Mouse (Mus musculus) liver, postnatal 0 days (tissue): Measurements from ENCODE around the gene Depp1. TPM values are rescaled to one million over a fixed set of nuclear protein-coding genes. Genes with fewer than 3 reads are reported as not detected.

ENCODE experiments used
- ATAC-seq: fragments of 200-750 bp; cut with Nextera tagmentation; 2 replicates; pipeline ENCODE4 v1.8.0; 2017; ENCODE audit warnings: mild to moderate bottlenecking, moderate library complexity
- DNase-seq: peaks from one replicate; pipeline ENCODE4 v3.0.0-alpha.2; 2016
- H3K27ac ChIP-seq: fragments of 300-500 bp; sonication (generic); 2 replicates; pipeline ENCODE4 v1.5.1; 2014; ENCODE audit warnings: antibody characterized with exemption, moderate library complexity, mild to moderate bottlenecking, low read depth
- H3K27me3 ChIP-seq: fragments of 300-500 bp; sonication (generic); 2 replicates; pipeline ENCODE4 v1.6.1; 2014; ENCODE audit warnings: low read length, control low read depth, mixed read lengths; ENCODE audit not compliant: insufficient read depth
- H3K36me3 ChIP-seq: fragments of 300-500 bp; sonication (generic); replicated peaks from 2 replicates; pipeline ENCODE4 v1.6.1; 2014; ENCODE audit warnings: mild to moderate bottlenecking, control low read depth, low read length, moderate library complexity, mixed read lengths; ENCODE audit not compliant: insufficient read depth
- H3K4me1 ChIP-seq: fragments of 300-500 bp; sonication (generic); 2 replicates; pipeline ENCODE4 v1.6.1; 2014; ENCODE audit warnings: antibody characterized with exemption, mild to moderate bottlenecking, control low read depth; ENCODE audit not compliant: insufficient read depth
- H3K4me2 ChIP-seq: fragments of 300-500 bp; sonication (generic); 2 replicates; pipeline ENCODE4 v1.6.1; 2014; ENCODE audit warnings: low read depth, mild to moderate bottlenecking, low read length, moderate library complexity, mixed read lengths
- H3K4me3 ChIP-seq: fragments of 300-500 bp; sonication (generic); 2 replicates; pipeline ENCODE4 v1.5.1; 2014; ENCODE audit warnings: low read depth, low read length
- H3K9ac ChIP-seq: fragments of 300-500 bp; sonication (generic); replicated peaks from 2 replicates; pipeline ENCODE4 v1.6.1; 2014; ENCODE audit warnings: mild to moderate bottlenecking, moderate library complexity
- H3K9me3 ChIP-seq: fragments of 300-500 bp; sonication (generic); 2 replicates; pipeline ENCODE4 v1.6.1; 2016; ENCODE audit warnings: mild to moderate bottlenecking, control low read depth, low read length, mixed read lengths
- CTCF ChIP-seq: sonication (generic); IDR thresholded peaks from 2 replicates; pipeline ENCODE4 v1.5.1; 2016; ENCODE audit warnings: antibody characterized with exemption, low read depth
- EP300 ChIP-seq: IDR thresholded peaks from 2 replicates; pipeline ENCODE4 v1.6.1; 2016; ENCODE audit warnings: antibody characterized with exemption, low read depth, mild to moderate bottlenecking
- WGBS: fragments of 180-500 bp; shearing (Covaris S2); extraction: QIAGEN DNeasy Blood & Tissue Kit; methylation state at CpG from one replicate; pipeline ENCODE4 v1.1.7; 2014; ENCODE audit not compliant: insufficient replicate concordance; 5-methylcytosine and 5-hydroxymethylcytosine counted together
- polyA plus RNA-seq: library from polyadenylated mRNA; unstranded; fragments of >200 nt; fragmentation: Nextera tagmentation; extraction: Ambion mirVana; gene quantifications from 2 replicates; pipeline ENCODE4 v1.2.1, GENCODE M21; 2015

The Depp1 gene
- polyA plus RNA-seq, 1 experiment from 2014 or later = 122 TPM

DNA sequence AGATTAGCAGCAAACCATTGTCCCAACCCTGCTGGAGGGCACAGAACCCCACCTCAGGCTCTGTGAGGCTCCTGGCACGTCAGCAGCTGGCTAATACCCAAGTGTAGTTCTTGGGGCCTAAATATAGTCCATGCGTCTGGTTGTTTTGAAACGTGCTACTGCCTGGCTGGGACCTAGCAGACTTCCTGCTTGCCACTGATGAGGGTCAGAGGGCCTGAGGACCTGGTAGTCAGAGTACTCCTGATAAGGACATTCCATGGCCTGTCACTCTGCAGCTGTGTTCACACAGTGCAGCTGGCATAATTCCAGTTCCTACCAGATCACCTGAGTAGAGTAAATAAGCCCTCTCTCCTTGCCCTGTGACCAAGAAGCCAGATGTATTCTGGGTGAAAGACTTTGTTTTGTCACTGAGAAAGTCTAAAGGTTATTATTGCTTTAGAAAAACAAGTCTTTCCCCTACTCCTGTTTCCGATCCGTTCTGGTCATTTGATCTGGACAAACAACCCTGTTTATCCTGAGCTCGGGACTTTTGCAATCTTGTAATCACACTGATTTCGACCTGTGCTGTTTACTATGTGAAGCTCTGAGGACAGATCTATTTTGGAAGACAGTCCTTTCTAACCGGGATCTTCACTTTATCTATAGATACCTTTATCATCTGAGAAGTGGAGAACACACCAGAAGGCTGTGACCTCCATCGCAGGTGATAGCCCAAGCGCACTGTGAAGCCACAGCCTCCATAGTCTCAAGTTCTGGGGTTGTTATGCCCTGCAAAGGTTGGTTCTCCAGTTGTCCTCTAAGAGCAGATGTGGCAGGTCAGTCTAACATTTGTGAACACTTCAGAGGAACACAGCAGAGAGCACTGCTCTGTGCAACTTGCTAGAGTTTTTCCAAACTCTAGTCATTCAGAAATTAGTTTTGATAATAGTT, 14.9 kb upstream of the Depp1 start:
- peak overlapping the region; percentile 31 for H3K4me2 ChIP-seq
- H3K27ac ChIP-seq = peak overlapping the region; percentile 97
- peak; percentile 93 for ATAC-seq
- no peaks in the 10 kb centered on the region for H3K9me3 ChIP-seq
- H3K9ac ChIP-seq = peak overlapping the region; percentile 48
- no peaks in the 10 kb centered on the region; the same call in 1 of the 2 replicates for H3K36me3 ChIP-seq
- TF ChIP-seq CTCF (no peak), EP300 (peak; percentile 95)
- peaks cover 42% of the 10 kb centered on the region for H3K4me1 ChIP-seq
- peak; percentile 77 for DNase-seq
- WGBS = 27% methylated on average over 10 of the region's 10 CpGs
- no peaks in the 10 kb centered on the region for H3K27me3 ChIP-seq
- no peak overlapping the region for H3K4me3 ChIP-seq

DNA sequence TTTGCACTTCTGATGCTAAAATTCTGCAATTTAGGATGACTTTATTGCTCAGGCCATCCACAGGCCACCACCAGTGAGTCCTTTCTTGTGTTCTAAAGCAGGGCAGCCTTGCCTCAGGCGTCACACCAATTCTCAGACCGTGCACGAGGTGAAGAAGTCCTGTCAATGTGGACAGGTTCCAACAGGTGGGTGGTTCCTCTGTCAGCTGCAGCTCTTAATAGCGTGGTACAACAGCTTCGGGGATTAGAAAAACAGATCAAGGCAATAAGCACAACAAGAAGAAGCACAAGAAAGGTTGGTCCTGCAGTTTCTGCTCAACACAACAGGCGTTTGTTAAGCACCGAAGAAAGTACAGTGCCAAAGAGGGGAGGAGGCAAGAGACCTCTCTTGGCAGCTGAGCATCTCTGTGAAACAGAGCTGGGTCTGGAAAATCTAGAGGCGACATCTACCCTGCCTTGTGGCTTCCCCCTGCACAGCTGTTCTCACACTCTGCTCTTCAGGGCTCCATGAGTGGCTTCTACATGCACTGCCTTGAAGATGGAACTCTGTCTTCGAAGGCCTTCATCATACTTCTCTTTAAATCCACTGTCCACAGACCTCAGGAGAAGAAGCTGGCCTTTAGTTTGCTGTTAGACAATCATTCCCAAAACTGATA, 13.7 kb upstream of the Depp1 start:
- no peaks in the 10 kb centered on the region for H3K27me3 ChIP-seq
- peaks cover 36% of the 10 kb centered on the region for H3K4me1 ChIP-seq
- TF ChIP-seq CTCF (no peak), EP300 (no peak)
- no peaks in the 10 kb centered on the region; the same call in 1 of the 2 replicates for H3K36me3 ChIP-seq
- 61% methylated on average over 9 of the region's 9 CpGs for WGBS
- H3K27ac ChIP-seq = peak overlapping the region; percentile 97
- H3K4me2 ChIP-seq = peak overlapping the region; percentile 31
- H3K9ac ChIP-seq = peak overlapping the region; percentile 48
- H3K9me3 ChIP-seq = no peaks in the 10 kb centered on the region
- ATAC-seq = no peak
- H3K4me3 ChIP-seq = no peak overlapping the region
- DNase-seq = no peak

DNA sequence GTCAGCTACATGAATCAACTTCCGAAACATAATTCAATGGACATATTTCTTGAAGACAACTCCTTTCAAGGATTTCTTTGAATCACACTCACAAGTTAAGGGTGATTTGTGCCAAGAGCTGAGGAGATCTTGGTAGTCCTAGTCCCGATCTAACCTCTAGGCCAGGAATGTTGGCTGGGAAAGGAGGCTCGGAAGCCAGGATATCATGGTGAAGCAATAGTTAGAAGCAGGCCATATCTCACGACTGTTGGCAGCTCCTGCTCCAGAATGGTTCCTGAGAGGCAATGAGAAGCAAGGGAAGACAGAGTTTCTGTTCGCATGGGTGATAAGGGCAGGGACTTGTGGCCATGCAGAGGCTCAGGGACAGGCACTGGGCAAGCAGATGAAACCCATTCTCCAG, 12.9 kb upstream of the Depp1 start:
- Histone ChIP-seq H3K27ac (peak overlapping the region; percentile 97), H3K9ac (no peak overlapping the region; the same call in 1 of the 2 replicates), H3K4me2 (no peak overlapping the region), H3K4me3 (no peak overlapping the region), H3K27me3 (no peaks in the 10 kb centered on the region), H3K9me3 (no peaks in the 10 kb centered on the region), H3K36me3 (no peaks in the 10 kb centered on the region; the same call in 1 of the 2 replicates), H3K4me1 (peaks cover 33% of the 10 kb centered on the region)
- TF ChIP-seq CTCF (no peak), EP300 (no peak)
- no peak for DNase-seq
- WGBS = 66% methylated on average over 5 of the region's 5 CpGs
- no peak for ATAC-seq

DNA sequence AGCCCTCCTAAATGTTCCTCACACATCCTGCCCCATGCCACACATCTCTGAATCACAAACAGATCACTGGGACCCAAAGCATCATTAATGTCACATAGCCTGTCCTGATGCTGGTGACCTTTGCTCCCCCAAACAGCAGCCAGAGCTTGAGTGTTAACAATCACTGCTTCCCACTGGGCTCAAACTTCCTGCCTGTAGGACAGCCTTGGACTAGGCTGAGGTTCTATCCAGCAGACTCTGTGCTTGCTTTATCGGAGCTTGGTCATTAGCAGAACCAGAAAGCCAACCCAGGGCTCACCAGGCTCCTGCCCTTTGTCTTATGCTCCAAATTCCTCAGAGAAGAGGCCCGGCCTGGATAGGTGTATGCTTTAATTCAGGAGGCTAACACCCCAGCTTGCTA, 11.5 kb upstream of the Depp1 start:
- ATAC-seq (no peak), DNase-seq (no peak)
- no peak for TF ChIP-seq CTCF
- no peak for TF ChIP-seq EP300
- H3K27ac ChIP-seq = peak overlapping the region; percentile 39; the same call in 1 of the 2 replicates
- H3K4me3 ChIP-seq = no peak overlapping the region
- H3K4me2 ChIP-seq = no peak overlapping the region
- H3K9me3 ChIP-seq = no peaks in the 10 kb centered on the region
- 75% methylated on average over 2 of the region's 2 CpGs for WGBS
- no peak overlapping the region for H3K9ac ChIP-seq
- no peaks in the 10 kb centered on the region; the same call in 1 of the 2 replicates for H3K36me3 ChIP-seq
- H3K27me3 ChIP-seq = no peaks in the 10 kb centered on the region
- H3K4me1 ChIP-seq = peaks cover 36% of the 10 kb centered on the region

DNA sequence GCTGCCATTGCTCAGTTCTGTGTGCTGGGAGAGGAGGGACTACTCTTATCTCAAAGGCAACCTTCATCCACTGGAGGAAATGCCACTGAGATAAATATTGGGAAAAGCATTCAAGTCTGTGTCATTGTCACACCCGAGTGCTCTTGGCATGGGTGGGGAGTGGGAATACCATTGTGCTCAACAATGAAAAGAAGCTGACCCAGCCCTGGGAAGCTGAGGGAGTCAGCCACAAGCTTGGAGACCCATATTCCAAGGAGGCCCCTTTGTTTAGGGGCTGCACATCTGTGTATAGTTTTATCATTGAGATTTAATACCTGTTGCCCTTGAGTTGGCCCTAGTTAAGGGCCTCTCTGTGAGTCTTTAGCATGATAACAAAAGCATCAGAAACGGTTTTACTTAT, 10.7 kb upstream of the Depp1 start:
- TF ChIP-seq EP300 = no peak
- no peak for TF ChIP-seq CTCF
- no peak for ATAC-seq
- Histone ChIP-seq H3K36me3 (no peaks in the 10 kb centered on the region; the same call in 1 of the 2 replicates), H3K4me3 (no peak overlapping the region), H3K27me3 (no peaks in the 10 kb centered on the region), H3K27ac (peak overlapping the region; percentile 39; the same call in 1 of the 2 replicates), H3K9ac (no peak overlapping the region), H3K4me1 (peaks cover 36% of the 10 kb centered on the region), H3K9me3 (no peaks in the 10 kb centered on the region), H3K4me2 (no peak overlapping the region)
- no peak for DNase-seq
- WGBS = 51% methylated on average over 2 of the region's 2 CpGs

DNA sequence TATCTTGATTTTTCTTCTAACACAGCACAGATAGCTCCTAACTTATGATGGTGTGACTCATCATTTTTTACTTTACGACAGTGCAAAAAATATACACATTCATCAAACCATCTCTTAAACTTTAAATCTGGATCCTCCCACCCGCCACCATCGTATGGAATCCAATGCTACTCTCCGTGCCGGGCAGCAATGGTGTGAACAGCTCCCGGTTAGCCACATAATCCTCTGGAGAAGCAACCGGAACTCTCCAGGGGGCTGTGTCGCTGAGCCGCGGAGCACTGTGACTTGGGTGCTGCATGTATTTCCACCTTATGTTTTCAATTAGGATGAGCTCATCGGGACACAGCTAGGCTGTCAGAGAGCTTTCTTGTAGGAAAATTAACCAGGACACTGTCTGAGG, 7.5 kb upstream of the Depp1 start:
- Histone ChIP-seq H3K4me3 (no peak overlapping the region), H3K27ac (no peak overlapping the region), H3K4me1 (peaks cover 17% of the 10 kb centered on the region), H3K36me3 (no peaks in the 10 kb centered on the region; the same call in 1 of the 2 replicates), H3K9me3 (no peaks in the 10 kb centered on the region), H3K4me2 (no peak overlapping the region), H3K27me3 (no peaks in the 10 kb centered on the region), H3K9ac (no peak overlapping the region)
- ATAC-seq (no peak), DNase-seq (no peak)
- 82% methylated on average over 11 of the region's 11 CpGs for WGBS
- TF ChIP-seq CTCF (no peak), EP300 (no peak)
